8 mouse cellular contexts compared by ENCODE assay signal in genomic region chr7:138846502-138846991, GRCm38 (mm10). TPM values are rescaled to one million over a fixed set of nuclear protein-coding genes. Genes with fewer than 3 reads are reported as not detected.
A peak's percentile ranks its signal among the peaks of the same experiment; 100 is the strongest.
DNase-seq lines count a peak whose midpoint lies in the region; ATAC-seq lines count a peak whose summit lies in the region.

No protein-coding gene starts in this region.

- H3K4me1 ChIP-seq in heart, embryonic 15.5 days (replicated peaks): peaks cover 38% of the 10 kb centered on the region
- peaks cover 56% of the 10 kb centered on the region for H3K4me1 ChIP-seq in liver, embryonic 15.5 days (replicated peaks)
- peaks cover 34% of the 10 kb centered on the region for H3K4me1 ChIP-seq in stomach, embryonic 15.5 days

- peak; percentile 65 for DNase-seq in embryo, embryonic 11 days
- no peak for DNase-seq in embryo, embryonic 10.5 days (ENCODE audit: low spot score)
- DNase-seq in spleen, adult 12 weeks (ENCODE audit: low spot score): peak; percentile 14
- DNase-seq in spleen, postnatal 14 days (ENCODE audit: low spot score in 2 of 2): no peak
- no peak for DNase-seq in B cell, adult 2 months

- no peaks in the 10 kb centered on the region for H3K27me3 ChIP-seq in heart, embryonic 15.5 days
- no peaks in the 10 kb centered on the region for H3K27me3 ChIP-seq in liver, embryonic 15.5 days
- H3K27me3 ChIP-seq in stomach, embryonic 15.5 days (replicated peaks): no peaks in the 10 kb centered on the region

- no peaks in the 10 kb centered on the region for H3K9me3 ChIP-seq in heart, embryonic 15.5 days (replicated peaks)
- no peaks in the 10 kb centered on the region for H3K9me3 ChIP-seq in liver, embryonic 15.5 days (replicated peaks)
- no peaks in the 10 kb centered on the region for H3K9me3 ChIP-seq in stomach, embryonic 15.5 days

- H3K27ac ChIP-seq in heart, embryonic 15.5 days: peak overlapping the region; percentile 95
- peak overlapping the region; percentile 96 for H3K27ac ChIP-seq in liver, embryonic 15.5 days (replicated peaks)
- H3K27ac ChIP-seq in stomach, embryonic 15.5 days: peak overlapping the region; percentile 98

- H3K4me2 ChIP-seq in heart, embryonic 15.5 days: peak overlapping the region; percentile 74
- H3K4me2 ChIP-seq in liver, embryonic 15.5 days: peak overlapping the region; percentile 96
- peak overlapping the region; percentile 80 for H3K4me2 ChIP-seq in stomach, embryonic 15.5 days

- WGBS in heart, embryonic 15.5 days: under 1% methylated on average over 42 of the region's 61 CpGs
- under 1% methylated on average over 61 of the region's 61 CpGs for WGBS in liver, embryonic 15.5 days (ENCODE audit: insufficient replicate concordance)
- WGBS in stomach, embryonic 15.5 days: under 1% methylated on average over 56 of the region's 61 CpGs

- peak; percentile 82 for ATAC-seq in heart, embryonic 15.5 days (replicated peaks; ENCODE audit: insufficient number of reproducible peaks, insufficient read depth, low FRiP score, low read depth)
- peak; percentile 87 for ATAC-seq in liver, embryonic 15.5 days (ENCODE audit: insufficient read depth)
- ATAC-seq in stomach, embryonic 15.5 days (ENCODE audit: insufficient read depth, low FRiP score, low read depth): peak; percentile 83

- peak overlapping the region; percentile 81 for H3K9ac ChIP-seq in heart, embryonic 15.5 days
- H3K9ac ChIP-seq in liver, embryonic 15.5 days: peak overlapping the region; percentile 97
- H3K9ac ChIP-seq in stomach, embryonic 15.5 days: peak overlapping the region; percentile 98

- peak overlapping the region; percentile 88 for H3K4me3 ChIP-seq in heart, embryonic 15.5 days
- peak overlapping the region; percentile 96 for H3K4me3 ChIP-seq in liver, embryonic 15.5 days (replicated peaks)
- H3K4me3 ChIP-seq in stomach, embryonic 15.5 days (replicated peaks): peak overlapping the region; percentile 95

- no peaks in the 10 kb centered on the region for H3K36me3 ChIP-seq in heart, embryonic 15.5 days
- peaks cover 15% of the 10 kb centered on the region for H3K36me3 ChIP-seq in liver, embryonic 15.5 days (replicated peaks)
- no peaks in the 10 kb centered on the region for H3K36me3 ChIP-seq in stomach, embryonic 15.5 days

RNA-seq across cellular contexts. Expression of gene Mapk1ip1, which starts 0.5 kb away (rescaled TPM):
- polyA plus RNA-seq in heart, embryonic 15.5 days (2015; fragmentation: Nextera tagmentation; extraction: Ambion mirVana): 11.9 and 15.2 TPM in 2 replicates
- 3.0 and 4.6 TPM in 2 replicates for polyA plus RNA-seq in liver, embryonic 15.5 days (2015; fragmentation: Nextera tagmentation; extraction: Ambion mirVana)
- polyA plus RNA-seq in stomach, embryonic 15.5 days (2015; fragmentation: Nextera tagmentation; extraction: Ambion mirVana): 12.6 and 13.7 TPM in 2 replicates

RNA-seq across cellular contexts. Expression of gene Ppp2r2d, which starts 0.7 kb away (rescaled TPM):
- 28.4 and 30.2 TPM in 2 replicates for polyA plus RNA-seq in heart, embryonic 15.5 days (2015; fragmentation: Nextera tagmentation; extraction: Ambion mirVana)
- polyA plus RNA-seq in liver, embryonic 15.5 days (2015; fragmentation: Nextera tagmentation; extraction: Ambion mirVana): 13.9 and 14.0 TPM in 2 replicates
- 33.1 and 37.0 TPM in 2 replicates for polyA plus RNA-seq in stomach, embryonic 15.5 days (2015; fragmentation: Nextera tagmentation; extraction: Ambion mirVana)

Comparison
In these comparisons a context has a peak if more than half of its experiments do, and no peak if none do; other contexts are left out.
1. DNase-seq: peak in embryo, embryonic 11 days (single experiment) and spleen, adult 12 weeks (single experiment); none in embryo, embryonic 10.5 days (single experiment), spleen, postnatal 14 days (0 of 2) and B cell, adult 2 months (0 of 2).
2. Peak in every context shown above with its lines, with median percentiles within 50 percentile points of each other: ATAC-seq, H3K27ac ChIP-seq, H3K4me2 ChIP-seq, H3K4me3 ChIP-seq and H3K9ac ChIP-seq.